In the genomic region with DNA sequence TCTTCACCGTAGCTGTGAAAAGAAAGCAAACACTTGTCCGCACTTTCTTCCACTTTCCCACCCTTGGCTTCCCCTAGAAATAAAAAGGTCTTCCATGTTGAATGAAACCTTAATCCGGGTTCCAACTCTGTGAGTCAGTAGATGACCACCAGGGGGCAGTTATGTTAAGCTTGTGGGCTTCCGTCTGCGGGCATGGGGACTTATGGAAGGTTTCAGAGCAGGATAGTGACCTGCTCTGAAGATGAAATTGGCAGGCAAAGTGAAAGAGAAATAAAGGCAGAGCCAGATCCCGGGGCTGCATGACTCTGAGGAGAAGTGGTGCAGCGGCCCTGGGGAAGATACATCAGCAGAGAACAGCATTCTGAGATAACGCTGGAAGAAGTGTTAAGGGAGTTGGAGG, we compare ENCODE assay signal across 9 mouse cellular contexts.
A peak's percentile ranks its signal among the peaks of the same experiment; 100 is the strongest.
DNase-seq lines count a peak whose midpoint lies in the region; ATAC-seq and TF ChIP-seq lines count a peak whose summit lies in the region.
"Had no signal": no experiment of that assay in that cellular context is flagged by ENCODE, and none has a peak within 500 bp of the region (broad histone marks: within the 10 kb centered on the region; RNA-seq: fewer than 3 reads in every experiment).

No protein-coding gene starts in this region.

- H3K27ac ChIP-seq in ES-E14 (ENCODE audit: insufficient read depth, low read depth, low read length, poor library complexity, severe bottlenecking), result no peak overlapping the region
- H3K27ac ChIP-seq in forebrain, embryonic 15.5 days (replicated peaks), result no peak overlapping the region
- H3K27ac ChIP-seq in lung, embryonic 15.5 days, result no peak overlapping the region
- H3K27ac ChIP-seq: macrophage had no signal

- H3K27me3 ChIP-seq in forebrain, embryonic 15.5 days, result no peaks in the 10 kb centered on the region
- no peaks in the 10 kb centered on the region for H3K27me3 ChIP-seq in lung, embryonic 15.5 days

- peak; percentile 73 for ATAC-seq in forebrain, embryonic 15.5 days (replicated peaks)
- ATAC-seq in lung, embryonic 15.5 days (ENCODE audit: borderline replicate concordance, extremely low read depth, low FRiP score, low TSS enrichment), result peak; percentile 39; the same call in 1 of the 2 replicates

- no peak overlapping the region for H3K4me3 ChIP-seq in ES-E14 (ENCODE audit: insufficient read depth in 1 of 2, low read depth in 1 of 2, low read length in 2 of 2, poor library complexity in 1 of 2, severe bottlenecking in 1 of 2)
- no peak overlapping the region for H3K4me3 ChIP-seq in forebrain, embryonic 15.5 days
- H3K4me3 ChIP-seq in lung, embryonic 15.5 days, result no peak overlapping the region

- H3K36me3 ChIP-seq in ES-E14 (ENCODE audit: control insufficient read depth, insufficient read depth, low read length, poor library complexity, severe bottlenecking), result no peaks in the 10 kb centered on the region
- no peaks in the 10 kb centered on the region for H3K36me3 ChIP-seq in forebrain, embryonic 15.5 days
- H3K36me3 ChIP-seq in lung, embryonic 15.5 days, result no peaks in the 10 kb centered on the region

- no peaks in the 10 kb centered on the region for H3K9me3 ChIP-seq in ES-E14 (ENCODE audit: control insufficient read depth, insufficient read depth, low read depth, low read length)
- no peaks in the 10 kb centered on the region for H3K9me3 ChIP-seq in forebrain, embryonic 15.5 days
- H3K9me3 ChIP-seq in lung, embryonic 15.5 days, result no peaks in the 10 kb centered on the region

- no peak overlapping the region for H3K4me2 ChIP-seq in forebrain, embryonic 15.5 days (replicated peaks)
- peak overlapping the region; percentile 43 for H3K4me2 ChIP-seq in lung, embryonic 15.5 days

- H3K4me1 ChIP-seq in ES-E14 (ENCODE audit: control insufficient read depth in 2 of 2, insufficient read depth in 2 of 2, low read length in 2 of 2, poor library complexity in 1 of 2), result no peaks in the 10 kb centered on the region
- H3K4me1 ChIP-seq in forebrain, embryonic 15.5 days, result peaks cover 4% of the 10 kb centered on the region
- H3K4me1 ChIP-seq in lung, embryonic 15.5 days, result peaks cover 14% of the 10 kb centered on the region

- in situ Hi-C loops in ES-E14 (cut with MboI; ENCODE audit: low sequenced_read_pairs in 2 of 2, unreplicated experiment in 2 of 2), result no loop called here

- intact Hi-C loops in heart, postnatal 14 days (cut with DNase I), result loop anchor here (2.0 to 10.0 kb wide), 4 partner anchors 19 to 1107 kb away; no protein-coding TSS in a partner anchor

- WGBS in forebrain, embryonic 15.5 days, result 28% methylated on average over 8 of the region's 8 CpGs
- WGBS in lung, embryonic 15.5 days, result 14% methylated on average over 8 of the region's 8 CpGs

- peak; percentile 69 for DNase-seq in ES-E14 (ENCODE audit: low read depth, low spot score)
- DNase-seq in c-Kit-positive CD71-positive TER-119-negative erythroid progenitor cells, embryonic 14.5 days (ENCODE audit: low read depth), result peak; percentile 34
- DNase-seq in heart, postnatal 14 days, result peak; percentile 70 to 87
- DNase-seq in layer of hippocampus, adult 11-12 months (ENCODE audit: low spot score), result peak; percentile 88
- peak; percentile 51 for DNase-seq in retina, adult 2 months (ENCODE audit: low read depth, low spot score)
- DNase-seq in urinary bladder, postnatal 25 days (ENCODE audit: low spot score), result peak; percentile 57

- H3K9ac ChIP-seq in ES-E14 (ENCODE audit: insufficient read depth, low read depth, low read length, poor library complexity, severe bottlenecking), result no peak overlapping the region
- H3K9ac ChIP-seq in forebrain, embryonic 15.5 days (replicated peaks), result no peak overlapping the region
- no peak overlapping the region for H3K9ac ChIP-seq in lung, embryonic 15.5 days

TF ChIP-seq in ES-E14, 5 proteins besides CTCF, POLR2A, EP300 and RAD21:
- TF ChIP-seq MAFK (IDR thresholded peaks at IDR 0.05; ENCODE audit: insufficient read depth, low read depth, low read length) (no peak), ZC3H11A (IDR thresholded peaks at IDR 0.05; ENCODE audit: borderline replicate concordance, low read depth, low read length) (peak; percentile 89)
TF ChIP-seq in ES-E14: peak in this region for 1.

Comparison
In these comparisons a context has a peak if more than half of its experiments do, and no peak if none do; other contexts are left out.
1. DNase-seq: peak in every context shown above with its lines; median percentile 88 in layer of hippocampus, adult 11-12 months; 78 in heart, postnatal 14 days; 69 in ES-E14; 57 in urinary bladder, postnatal 25 days; 51 in retina, adult 2 months; 34 in c-Kit-positive CD71-positive TER-119-negative erythroid progenitor cells, embryonic 14.5 days.